Mouse (Mus musculus): ENCODE measurements around the gene Hoxa6. TPM values are rescaled to one million over a fixed set of nuclear protein-coding genes. Genes with fewer than 3 reads are reported as not detected.

Gene Hoxa6
- total RNA-seq, 2 experiments from 2014 or later: 6.7 to 10.6 TPM

DNA sequence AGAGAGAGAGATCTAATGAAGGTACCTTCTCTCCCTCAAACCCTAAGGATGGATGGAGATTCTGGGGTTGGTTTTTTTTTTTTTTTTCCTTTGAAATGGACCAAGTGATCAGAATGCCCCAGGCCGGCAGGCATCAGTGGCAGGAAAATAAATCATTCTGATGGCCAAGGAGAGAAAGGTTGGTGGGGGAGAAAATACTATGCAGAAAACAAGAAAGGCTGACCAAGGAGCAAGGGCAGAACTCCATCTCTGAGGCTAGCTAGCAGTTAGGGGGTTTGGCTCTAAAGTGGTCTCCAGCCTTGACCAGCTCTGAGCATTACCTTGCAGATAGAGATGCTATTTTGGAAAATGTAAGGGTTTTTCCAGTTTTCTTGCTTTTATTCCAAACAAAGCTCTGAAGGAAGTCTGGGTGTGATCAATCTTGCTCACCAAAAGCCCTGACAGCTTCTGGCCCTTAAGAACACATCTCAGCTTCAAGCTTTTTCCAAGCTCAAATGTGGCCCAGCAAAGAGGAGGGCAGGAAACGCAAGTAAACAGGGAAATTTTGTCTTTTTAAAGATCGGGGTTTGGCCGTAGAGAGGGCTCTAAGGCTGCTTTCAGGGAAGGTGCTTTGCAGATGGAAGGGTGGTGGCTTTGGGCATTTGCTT lies 42.0 kb downstream of the Hoxa6 start:
- no peak for DNase-seq (ENCODE audit: low spot score in 2 of 2)

DNA sequence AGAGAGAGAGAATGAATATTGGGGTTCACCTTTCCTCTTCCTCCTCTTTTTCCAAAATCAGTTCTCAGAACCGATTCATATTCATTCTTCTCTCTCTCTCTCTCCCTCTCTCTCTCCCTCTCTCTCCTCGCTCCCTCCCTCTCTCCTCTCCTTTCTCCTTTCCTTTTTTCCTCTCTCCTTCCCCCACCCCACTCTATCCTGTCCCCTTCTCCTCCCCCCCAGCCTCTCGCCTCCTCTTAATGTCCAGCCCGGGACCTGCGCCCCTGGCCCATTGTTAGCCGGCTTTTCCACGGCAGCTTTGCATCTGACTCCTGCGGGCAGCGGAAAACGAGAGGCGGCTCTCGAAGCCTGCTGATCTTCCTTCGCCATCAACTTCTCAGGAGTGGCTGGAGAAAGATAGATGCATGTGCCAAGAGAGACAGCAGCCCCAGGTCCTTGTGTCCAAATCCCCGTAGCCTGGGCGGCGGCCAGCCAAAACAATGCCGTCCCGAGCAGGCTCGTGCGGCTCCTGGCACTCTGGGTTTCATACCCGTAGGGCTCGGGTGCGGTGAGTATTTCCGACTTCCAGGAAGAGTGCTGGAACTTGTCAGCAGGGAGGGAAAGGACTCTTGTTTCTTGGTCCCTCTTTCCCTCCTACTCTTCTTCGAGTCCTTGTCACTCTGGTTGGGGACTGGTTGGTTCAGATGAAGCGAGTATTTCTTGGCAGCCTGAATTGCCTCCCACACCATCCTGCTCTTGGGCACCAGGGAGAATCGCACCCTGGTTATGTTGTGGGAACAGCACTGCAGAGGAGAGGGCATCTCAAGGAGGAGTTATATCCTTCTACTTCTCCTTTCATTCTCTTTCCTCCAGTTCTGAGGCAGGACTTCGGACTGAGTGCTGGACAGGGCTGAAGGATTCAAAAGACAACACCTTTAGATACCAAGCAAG lies 42.8 kb downstream of the Hoxa6 start:
- no peak for DNase-seq (ENCODE audit: low spot score in 2 of 2)

DNA sequence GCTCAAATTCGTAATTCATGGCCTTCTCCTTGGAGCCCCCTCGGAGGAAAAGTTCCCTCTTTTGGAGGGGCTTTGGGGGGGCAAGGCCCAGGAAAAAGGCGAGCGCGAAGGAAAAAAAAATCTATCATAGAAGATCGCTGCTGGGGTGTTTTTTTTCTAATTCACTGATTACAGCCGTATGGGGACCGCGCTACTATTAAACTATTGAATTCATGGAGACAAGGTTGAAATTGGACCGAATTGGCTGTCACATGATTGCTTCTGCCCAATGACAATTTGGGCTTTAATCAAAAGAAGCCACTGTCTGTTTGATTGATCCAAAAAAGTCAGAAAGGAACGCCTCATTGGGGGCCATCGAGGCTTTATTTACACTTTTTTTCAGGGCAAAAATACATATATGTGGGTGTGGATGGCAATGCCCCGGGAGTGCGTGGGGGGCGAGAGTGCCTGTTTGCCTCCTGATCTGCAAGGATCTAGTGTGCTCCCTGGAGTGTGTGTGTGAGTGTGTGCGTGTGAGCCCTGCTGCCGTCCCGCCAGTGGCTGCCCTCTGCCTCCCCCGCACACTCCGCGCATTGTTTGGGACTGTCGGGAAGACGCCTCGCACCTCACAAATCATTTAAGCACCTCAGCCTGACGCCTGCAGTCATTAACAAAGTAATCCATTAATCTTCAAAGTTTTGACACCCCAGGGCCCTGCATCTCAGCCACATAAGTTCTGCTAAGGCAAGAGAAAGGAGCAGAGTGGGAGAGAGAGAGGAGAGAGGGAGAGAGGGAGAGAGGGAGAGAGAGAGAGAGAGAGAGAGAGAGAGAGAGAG lies 43.7 kb downstream of the Hoxa6 start, which contains the start of gene Hoxa2:
TSS of gene Hoxa2 (minus strand) at position 206 of the 815 bp plus-strand sequence.
- DNase-seq (ENCODE audit: low spot score in 2 of 2): no peak

DNA sequence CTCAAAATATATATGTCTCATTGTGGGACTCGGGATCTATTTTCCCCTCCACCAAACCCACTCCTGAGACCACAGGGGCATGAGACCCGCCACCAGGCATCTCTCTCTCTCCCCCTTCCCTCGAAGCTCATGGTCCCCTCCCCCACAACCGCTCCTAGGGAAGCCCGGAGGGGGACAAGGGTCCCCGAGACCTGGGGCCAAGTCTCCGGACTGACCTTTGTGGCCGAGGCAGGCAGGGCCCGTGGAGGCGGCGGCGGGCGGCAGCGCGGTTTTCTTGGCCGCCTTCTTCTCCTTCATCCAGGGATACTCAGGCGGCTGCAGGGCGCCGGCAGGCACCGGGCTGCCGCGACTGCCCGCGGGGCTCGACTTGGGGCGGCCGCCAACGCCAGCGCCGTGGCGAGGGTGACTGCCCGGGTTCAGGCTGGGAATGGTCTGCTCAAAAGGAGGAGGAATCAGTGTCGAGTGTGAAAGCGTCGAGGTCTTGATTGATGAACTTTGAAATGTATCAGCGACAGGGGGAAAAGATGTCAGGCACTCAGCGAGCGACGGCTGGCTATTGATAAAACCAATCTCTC lies 44.4 kb downstream of the Hoxa6 start:
- peak in 1 of 2 experiments; percentile 23 for DNase-seq (ENCODE audit: low spot score in 2 of 2)

DNA sequence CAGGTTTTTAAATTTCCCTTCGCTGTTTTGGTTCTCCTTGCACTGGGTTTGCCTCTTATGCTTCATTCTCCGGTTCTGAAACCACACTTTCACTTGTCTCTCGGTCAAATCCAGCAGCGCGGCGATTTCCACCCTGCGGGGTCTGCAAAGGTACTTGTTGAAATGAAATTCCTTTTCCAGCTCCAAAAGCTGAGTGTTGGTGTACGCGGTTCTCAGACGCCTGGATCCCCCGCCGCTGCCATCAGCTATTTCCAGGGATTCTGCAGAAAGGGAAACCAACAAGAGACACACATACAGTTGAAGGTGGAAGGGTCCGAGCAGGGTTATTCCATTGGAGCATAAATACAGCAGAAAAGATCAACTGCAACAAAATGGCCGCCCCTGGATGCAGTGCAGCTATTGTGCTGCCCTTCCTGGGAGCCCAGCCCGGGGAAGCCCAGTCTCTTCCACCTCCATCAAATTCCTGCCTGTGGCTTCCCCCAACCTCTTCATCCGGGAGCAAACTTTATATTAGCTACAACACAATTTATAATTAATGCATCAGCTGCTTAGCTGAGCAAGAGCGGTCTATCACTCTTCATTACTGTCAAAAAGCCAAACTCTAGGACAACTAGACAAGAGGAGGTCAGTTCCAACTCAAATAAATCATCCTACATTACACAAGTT lies 45.0 kb downstream of the Hoxa6 start:
- no peak for DNase-seq (ENCODE audit: low spot score in 2 of 2)

DNA sequence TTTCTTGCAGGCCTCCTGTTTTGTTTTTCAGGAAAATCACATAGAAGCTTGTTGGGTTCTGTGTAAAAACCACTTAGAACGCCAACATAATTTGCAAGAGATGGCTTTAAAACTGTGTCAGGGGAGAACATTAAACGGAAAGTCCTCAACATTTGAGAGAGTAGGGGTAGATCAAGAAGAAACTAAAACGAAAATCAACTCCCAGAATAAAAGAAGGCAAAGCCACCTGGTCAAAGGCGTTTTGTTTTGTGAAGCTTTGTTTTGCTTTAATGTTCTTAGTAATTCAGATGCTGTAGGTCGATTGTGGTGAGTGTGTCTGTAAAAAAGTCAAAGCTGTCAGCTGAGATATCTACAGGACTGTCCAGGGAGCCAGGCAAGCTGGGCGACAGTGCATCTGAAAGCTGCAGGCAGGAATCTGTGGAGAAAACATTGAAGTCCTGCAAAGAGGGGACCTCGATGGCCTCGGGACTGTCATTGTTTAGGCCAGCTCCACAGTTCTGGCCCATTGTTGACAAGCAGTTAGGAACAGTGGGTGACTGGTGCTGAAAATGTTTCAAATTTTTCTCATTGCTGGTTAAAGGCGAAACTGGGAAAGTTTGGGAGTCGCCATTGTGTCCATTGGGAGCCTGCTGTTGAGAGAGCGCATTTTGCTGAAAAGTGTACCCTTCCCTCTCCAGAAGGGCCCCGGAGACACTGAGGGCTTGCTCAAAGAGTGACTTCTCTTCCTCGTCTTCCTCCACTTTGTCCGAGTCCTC lies 45.7 kb downstream of the Hoxa6 start:
- no peak for DNase-seq (ENCODE audit: low spot score in 2 of 2)

DNA sequence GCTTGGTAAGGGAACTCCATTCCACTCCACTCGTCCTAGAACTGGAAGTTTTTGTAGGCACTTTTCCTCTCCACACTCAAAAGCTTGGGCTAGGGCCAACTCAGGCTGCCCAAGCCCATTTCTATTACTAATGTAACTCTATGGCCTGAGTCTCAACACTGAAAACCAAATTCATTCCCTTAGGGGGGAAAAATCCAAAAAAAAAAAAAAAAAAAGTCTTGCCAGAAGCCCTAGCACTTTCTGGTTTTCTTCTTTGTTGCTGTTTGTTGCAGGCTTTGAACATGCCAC lies 46.5 kb downstream of the Hoxa6 start:
- DNase-seq (ENCODE audit: low spot score in 2 of 2): no peak

DNA sequence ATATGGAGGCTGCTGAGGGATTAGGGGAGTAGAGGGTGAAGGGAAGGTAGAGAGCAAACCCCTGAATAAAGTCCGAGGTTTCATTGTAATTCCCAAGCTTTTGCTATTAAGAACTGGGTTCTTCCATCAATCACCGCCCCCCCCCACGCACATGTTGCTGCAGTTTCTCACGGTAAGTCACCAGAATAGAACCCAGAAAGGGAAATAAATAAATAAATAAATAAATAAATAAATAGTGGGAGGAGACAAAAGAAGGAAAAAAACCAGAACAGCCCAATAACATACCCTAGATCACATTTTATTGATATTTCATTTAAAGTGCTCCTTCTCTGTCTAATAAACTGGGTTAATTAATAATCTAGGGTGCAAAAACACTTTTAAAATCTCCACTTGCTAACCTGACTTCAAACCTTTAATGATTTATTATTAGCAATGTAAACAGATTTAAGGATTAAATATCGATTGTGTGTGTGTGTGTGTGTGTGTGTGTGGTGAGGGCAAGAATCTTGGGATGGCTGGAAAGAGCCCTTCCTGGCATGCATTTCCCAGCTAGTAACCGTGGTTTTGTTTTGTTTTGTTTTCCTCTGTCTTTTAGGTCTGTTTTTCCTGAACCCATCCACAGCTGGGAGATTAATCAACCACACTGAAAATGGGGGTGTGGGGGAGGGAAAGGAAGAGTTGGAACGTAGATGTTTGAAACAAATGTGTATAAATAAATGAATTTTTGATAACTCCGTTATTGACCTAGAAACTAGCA lies 47.0 kb downstream of the Hoxa6 start:
- no peak for DNase-seq (ENCODE audit: low spot score in 2 of 2)

DNA sequence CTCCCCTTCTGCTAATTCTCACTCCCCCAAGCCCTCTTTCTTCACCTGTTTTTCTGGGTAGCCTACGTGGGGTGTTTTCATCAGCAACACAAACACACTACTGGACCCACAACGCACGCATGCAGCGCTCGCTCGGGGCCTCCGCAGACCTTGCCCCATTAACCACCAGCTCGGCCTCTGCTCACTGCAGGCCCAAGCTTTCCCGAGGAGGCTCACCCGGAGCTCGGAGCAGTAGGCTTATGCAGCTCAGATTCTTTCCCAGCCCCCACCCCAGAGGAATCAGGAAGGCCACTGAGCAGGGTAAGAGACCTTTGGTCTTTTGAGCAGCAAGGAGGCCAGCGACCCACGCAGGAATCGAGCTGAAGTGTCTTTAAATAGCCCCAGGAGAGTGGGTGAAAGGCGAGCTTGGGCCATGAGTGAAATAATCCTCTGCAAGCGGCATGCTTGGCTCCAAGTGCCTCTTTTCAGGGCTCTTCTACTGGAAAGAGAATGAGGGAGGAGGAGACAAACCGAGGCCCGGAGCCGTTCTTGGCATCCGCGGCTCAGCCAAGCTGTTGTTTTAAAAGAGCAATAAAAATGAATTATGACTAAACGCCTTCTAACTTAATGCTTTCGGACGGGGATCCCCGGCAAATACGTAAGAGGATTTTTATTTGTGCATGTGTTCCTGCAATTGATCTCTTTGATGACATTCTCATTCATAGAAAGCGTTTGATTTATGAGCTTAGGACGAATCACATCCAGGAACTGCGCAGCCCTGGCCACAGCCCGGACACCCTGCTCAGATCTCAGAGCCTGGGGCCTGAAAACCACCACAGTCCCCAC lies 47.8 kb downstream of the Hoxa6 start:
- DNase-seq (ENCODE audit: low spot score in 2 of 2): no peak

DNA sequence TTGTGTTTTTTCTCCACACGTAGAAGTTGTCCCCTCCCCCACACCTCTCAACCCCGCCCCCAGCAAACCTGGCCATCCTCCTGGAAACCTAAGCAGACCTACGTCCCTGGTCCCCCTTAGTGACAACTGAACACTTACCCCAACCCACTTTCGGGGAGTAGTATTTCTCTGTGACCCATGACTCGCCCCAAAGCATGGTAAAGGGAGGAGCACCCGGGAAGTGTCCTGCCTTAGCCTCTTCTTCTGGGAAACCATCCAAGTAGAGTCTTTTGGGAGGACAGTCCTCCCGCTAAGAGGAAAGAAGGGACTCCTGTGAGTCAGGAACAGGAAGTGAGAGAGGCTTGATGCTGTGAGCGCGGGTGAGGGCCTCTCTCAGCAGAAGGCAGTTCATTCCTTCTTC lies 48.5 kb downstream of the Hoxa6 start:
- no peak for DNase-seq (ENCODE audit: low spot score in 2 of 2)

DNA sequence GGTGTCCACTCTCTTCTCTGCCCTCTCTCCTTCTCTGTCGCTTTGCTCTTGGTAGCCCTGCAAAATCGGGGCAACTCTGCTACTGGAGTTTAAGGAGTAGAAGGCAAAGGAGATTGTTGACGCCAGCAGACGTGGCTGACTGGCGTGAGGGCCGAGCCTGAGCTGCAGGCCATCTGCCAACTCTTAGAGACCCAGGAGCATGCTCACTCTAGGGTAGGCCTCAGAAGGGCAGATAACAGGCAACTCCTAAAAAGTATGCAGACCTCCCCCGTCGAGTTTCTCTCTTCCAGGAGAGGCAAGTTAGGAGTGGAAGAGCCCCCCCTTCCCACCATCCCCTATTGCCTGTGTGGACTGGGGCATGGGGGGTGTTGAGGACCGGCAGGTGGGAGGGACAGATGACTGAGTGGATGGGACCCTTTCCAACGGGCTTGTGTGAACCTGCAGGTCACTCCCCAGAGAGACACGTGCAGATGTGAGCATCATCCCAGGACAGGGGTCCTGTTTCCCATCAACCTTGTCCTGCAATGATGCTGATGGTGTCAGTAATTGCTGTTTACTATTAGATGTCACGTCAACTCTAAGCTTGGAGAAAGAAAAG lies 49.3 kb downstream of the Hoxa6 start:
- DNase-seq (ENCODE audit: low spot score in 2 of 2): no peak

DNA sequence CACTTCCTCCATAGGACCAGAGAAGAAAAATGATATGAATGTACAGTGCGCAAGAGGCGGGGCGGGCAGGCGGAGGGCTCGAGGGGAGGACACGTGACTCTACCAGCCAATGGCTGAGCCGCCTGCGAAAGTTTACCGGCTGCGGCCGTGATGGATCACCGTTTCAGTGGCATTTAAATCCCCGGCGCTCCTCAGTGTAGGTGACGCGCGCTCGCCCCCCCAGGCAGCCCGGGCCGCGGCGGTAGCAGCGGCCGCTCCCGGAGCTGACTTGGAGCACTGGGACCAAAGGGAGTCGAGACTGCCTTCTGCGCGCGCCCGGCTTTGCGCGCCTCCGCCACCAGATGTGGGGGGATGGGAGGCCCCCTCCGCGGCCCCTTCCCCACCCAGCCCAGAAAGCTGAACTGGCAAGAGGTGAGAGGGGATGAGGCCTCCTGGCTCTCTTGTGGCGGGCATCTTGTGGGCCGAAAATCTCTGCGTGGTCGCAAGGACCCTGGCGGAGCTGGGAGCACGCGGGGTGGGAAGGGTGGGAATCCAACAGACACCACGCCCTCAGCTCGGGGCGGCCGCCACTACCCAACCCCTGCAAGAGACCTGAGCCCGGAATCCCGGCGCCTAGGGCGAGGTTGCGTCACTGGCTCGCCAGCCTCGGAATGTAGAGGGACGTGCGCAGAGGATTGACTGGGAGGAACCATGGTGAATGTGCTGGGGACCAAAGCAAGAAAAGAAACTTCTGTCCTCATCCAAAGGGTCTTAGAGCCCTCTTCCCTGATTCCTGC lies 50.1 kb downstream of the Hoxa6 start, which contains the start of gene Hoxa1:
TSS of gene Hoxa1 (minus strand) at position 42 of the 776 bp plus-strand sequence.
- DNase-seq (ENCODE audit: low spot score in 2 of 2): peak in 1 of 2 experiments; percentile 62

DNA sequence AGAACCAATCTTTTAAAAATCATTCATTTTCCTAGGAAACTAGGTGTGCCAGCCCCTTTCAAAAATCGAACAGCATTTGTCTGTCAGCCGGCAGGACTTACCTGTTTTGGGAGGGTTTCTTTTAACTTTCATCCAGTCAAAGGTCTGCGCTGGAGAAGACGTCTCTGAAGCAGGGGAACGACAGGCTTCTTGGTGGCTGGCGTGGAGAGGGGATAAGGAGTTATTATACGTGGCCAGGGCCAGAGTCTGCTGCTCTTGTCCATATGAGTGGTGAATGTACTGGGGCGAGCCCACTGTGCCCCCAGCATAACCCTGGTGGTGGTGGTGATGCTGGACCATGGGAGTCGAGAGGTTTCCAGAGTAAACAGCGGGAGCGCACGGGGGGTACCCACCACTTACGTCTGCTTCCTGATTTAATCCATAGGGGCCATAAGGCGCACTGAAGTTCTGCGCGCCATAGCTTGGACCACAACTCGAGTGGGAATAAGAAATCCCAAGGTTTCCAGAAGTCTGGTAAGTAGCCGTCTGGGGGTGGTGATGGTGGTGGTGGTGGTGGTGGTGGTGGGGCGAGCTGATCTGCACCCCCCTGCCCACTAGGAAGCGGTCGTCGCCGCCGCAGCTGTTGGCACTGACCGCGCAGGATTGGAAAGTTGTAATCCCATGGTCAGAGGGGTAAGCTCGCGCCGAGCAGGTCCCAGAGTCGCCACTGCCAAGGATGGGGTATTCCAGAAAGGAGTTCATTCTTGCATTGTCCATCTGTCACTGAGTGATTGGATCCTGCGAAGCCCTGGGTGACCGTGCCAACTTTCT lies 50.9 kb downstream of the Hoxa6 start:
- no peak for DNase-seq (ENCODE audit: low spot score in 2 of 2)

DNA sequence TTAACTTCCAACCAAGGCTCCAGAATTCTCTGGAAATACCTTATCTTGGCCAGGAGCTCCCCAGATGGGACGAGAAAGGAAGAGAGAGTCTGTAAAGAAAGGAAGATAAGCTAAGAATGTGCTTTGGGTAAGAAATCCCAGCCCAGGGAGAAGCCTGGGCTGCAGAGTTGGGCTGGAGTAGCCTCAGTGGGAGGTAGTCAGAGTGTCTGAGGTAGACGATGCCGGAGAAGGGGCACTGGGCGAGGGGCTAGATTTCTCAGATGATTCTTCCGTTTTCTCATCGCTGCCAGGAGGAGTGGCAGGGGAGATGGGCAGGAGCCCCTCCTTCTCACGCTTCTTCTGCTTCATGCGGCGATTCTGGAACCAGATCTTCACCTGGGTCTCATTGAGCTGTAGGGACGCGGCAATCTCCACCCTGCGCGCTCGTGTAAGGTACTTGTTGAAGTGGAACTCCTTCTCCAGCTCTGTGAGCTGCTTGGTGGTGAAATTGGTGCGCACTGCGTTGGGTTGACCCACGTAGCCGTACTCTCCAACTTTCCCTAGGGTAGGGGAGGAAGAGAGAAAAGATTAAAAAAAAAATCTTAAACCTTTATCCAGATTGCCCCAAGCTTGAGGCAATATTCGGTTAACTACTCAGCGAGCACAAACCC lies 51.8 kb downstream of the Hoxa6 start:
- DNase-seq (ENCODE audit: low spot score in 2 of 2): no peak
